Mouse (Mus musculus): ENCODE measurements around the gene Cdkn2d.

Gene Cdkn2d

DNA sequence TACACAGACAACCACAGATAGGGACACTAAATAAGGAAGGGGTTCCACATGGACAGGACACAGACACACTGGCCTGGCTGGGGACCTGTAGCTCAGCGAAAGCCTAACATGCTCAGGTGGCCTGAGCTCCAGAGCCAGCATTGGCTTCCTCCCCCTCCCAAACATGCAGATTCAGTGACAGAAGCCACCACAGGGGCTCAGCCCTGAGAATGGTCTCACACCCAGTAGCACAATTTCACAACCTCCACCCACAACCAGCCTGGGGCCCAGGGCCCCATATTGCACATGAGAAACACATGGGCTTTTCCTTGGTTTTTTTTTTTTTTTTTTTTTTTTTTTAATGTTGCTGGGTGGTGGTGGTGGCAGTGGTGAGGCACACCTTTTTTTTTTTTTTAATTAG, 44.9 kb downstream of the Cdkn2d start:
- DNase-seq (ENCODE audit: low read depth, low spot score) = no peak

DNA sequence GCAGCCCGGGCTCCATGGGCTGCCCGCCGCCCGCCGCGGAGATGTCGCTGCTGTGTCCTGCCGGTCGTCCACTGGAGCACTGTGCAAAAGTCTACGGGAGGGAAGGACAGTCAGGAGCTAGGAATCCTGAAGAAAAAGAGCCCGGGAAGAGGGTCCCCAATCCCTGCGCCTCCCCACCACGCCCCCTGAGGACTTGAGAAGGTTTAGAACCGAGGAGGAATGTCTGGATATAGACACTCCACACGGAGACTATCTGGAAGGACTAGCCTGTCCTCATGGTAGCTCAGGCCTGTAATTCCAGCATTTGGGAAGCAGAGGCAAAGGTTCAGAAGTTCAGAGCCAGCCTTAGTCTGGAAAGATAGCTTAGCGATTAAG, 46.1 kb downstream of the Cdkn2d start:
- DNase-seq (ENCODE audit: low read depth, low spot score) = no peak

DNA sequence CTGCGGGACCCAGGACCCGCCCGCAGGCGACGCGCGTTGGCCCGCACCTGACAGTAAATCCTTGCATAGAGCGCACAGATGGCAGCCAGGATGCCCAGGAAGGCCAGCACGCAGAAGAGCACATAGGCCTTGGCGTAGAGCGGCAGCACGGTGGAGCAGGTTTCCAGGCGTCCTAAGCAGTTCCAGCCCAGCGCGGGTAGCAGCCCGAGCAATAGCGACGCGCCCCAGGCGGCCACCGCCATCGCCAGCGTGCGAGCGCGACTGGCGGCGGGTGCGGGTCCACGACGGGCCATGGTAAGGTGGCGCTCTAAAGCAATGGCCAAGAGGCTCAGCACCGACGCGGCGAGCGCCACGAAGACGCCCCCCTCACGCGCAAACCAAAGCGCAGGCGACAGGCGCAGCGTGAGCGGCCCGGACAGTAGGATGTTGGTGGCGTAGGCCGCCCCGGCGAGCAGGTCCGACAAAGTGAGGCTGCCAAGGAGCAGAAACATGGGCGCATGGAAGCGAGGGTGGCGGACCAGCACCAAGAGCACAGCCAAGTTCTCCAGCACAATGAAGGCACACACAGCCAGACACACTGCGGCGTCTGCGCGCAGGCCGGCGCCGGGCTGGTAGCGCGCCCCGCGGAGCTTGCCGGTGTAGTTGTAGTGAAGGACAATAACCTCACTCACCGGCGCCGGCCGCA, 46.6 kb downstream of the Cdkn2d start:
- peak; percentile 40 for DNase-seq (ENCODE audit: low read depth, low spot score)

DNA sequence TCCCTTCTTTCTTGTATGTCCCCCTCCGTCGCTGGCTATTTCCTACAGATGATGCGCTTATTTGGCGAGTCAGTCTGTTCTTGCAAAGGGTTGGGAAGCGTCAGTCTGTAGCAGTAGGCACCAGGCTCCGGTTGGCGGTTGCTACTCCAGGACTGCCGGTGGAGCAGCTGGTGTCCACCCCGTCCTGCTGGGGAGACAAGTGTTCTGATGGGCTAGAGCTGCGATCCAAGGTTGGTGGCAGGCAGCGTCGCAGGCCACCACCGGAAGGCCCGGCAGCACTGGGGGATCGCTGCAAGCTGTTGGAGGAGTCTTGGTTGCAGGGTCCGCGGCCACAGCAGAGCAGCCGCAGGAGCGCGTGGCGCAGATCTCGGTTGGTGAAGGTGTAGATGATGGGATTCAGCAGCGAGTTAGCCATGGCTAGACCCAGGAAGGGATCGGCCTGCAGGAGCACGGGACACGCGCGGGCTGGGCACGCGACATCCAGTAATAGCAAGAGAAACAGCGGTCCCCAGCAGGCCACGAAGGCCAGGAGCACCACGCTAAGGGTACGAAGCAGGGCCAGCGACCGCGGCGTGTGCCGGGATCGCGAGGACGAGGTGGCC, 47.3 kb downstream of the Cdkn2d start:
- DNase-seq (ENCODE audit: low read depth, low spot score) = no peak

DNA sequence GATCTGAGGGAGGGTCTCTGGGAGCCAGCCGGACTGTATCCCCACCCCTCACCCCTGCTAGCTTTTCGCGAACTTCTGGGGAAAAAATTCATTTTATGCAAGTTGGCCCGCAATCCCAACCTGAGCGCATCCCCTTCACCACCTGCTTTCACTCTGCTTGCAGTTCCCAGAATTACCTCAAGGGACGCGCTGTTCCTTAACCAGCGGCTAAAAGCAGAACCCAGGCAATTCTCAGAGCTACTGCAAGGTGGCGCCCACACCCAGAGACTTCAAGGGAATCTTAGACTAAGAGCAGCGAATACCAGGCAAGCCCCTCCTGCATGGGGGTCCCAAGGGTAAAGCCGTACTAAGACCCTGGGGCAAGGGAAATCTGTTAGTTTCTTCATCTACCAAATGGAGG, 49.9 kb downstream of the Cdkn2d start:
- peak; percentile 96 for DNase-seq (ENCODE audit: low read depth, low spot score)

DNA sequence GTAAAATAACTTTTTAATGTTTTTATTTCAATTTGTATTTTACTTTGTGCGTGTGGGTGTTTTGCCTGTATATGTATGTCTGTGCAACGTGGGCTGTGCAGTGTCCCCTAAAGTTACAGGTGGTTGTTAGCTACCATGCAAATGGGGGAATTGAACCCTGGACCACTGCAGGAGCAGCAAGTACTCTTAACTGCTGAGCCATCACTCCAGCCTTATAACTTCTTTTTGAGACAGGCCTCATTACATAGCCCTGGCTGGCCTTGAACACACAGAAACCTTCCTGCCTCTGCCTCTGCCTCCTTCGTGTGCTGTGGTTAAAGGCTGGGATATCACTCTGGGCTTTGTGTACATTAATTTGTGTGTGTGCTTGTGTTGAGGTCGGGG, 51.8 kb downstream of the Cdkn2d start:
- no peak for DNase-seq (ENCODE audit: low read depth, low spot score)

DNA sequence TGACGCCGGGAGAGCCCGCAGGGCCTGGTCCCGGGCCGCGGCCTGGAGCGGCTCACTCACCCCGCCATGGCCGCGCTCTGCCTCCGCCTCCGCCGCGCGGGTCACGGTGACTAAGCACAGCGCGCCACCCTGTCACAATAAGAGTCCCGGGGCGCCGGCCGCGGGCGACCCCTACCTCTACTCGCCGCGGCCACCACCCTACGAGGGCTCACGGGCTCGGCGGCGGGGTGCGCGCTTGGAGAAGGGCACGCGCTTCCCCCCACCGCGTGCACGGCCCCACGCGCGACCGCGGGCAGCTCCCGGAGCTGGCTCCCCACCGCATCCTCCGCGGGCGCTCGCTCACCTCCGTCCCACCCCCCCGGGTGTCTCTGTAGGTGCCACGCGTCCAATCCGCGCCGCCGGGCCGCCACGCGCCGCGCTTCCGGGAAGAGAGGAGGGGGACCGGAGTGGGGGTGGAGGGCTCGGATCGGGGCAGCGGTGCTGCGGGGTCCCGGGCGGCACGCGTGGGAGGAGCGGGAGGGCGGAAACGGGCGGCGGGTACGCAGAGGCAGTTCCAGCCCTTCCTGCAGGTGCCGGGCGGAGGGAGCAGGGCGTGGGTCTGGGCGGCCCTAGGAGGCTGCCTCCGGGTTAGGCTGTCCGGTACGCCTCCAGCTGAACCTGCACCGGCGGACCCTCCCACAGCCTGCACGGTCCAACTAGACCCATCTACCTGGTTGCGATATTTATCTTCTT, 52.3 kb downstream of the Cdkn2d start, which contains the start of gene Keap1:
Gene Keap1 (minus strand): TSS at position 629 of the 732 bp plus-strand sequence.
- peak; percentile 86 for DNase-seq (ENCODE audit: low read depth, low spot score)

All from CD4-positive, CD25-positive, alpha-beta regulatory T cell, adult 2 months (primary cell).